Mouse (Mus musculus) ES-E14 (cell line): Measurements from ENCODE around the gene Alkbh2.

Experiments used
- CHD2 ChIP-seq: IDR thresholded peaks from 2 replicates; pipeline ENCODE4 v1.6.1; 2014; ENCODE audit warnings: mild to moderate bottlenecking, low read depth, low read length, inconsistent platforms
- HCFC1 ChIP-seq: IDR thresholded peaks from 2 replicates; pipeline ENCODE4 v1.6.1; 2012; ENCODE audit warnings: low read length, inconsistent platforms, borderline replicate concordance; ENCODE audit not compliant: insufficient read depth
- MAFK ChIP-seq: IDR thresholded peaks from 2 replicates; pipeline ENCODE4 v1.6.1; 2014; ENCODE audit warnings: mild to moderate bottlenecking, low read depth, low read length, inconsistent platforms; ENCODE audit not compliant: insufficient read depth
- ZC3H11A ChIP-seq: IDR thresholded peaks from 2 replicates; pipeline ENCODE4 v1.6.1; 2012; ENCODE audit warnings: low read depth, mild to moderate bottlenecking, inconsistent platforms, low read length, borderline replicate concordance
- ZNF384 ChIP-seq: IDR thresholded peaks from 2 replicates; pipeline ENCODE4 v1.6.1; 2012; ENCODE audit warnings: low read depth, low read length, inconsistent platforms

- TF ChIP-seq HCFC1 (no peak), MAFK (no peak), CHD2 (no peak), ZC3H11A (no peak), ZNF384 (no peak)
These were observed 42.5 kb downstream of the Alkbh2 start for GRCm38 (mm10) chr5:114085501-114085900.
